Mouse (Mus musculus) embryo, embryonic 11.5 days (tissue): Measurements from ENCODE around the gene Zwilch.
A peak's percentile ranks its signal among the peaks of the same experiment; 100 is the strongest.
"Not testable (repeated sequence)": the region's sequence is repeated elsewhere in the genome, so short reads cannot be mapped to it uniquely, and the experiment has no call there.

Source experiments
- DNase-seq: peaks from one replicate; pipeline ENCODE4 v3.0.0-alpha.2; 2012; ENCODE audit warnings: low read depth, low spot score

The Zwilch gene

GRCm38 (mm10) chr9:64172816-64173665 is at the start of gene Zwilch, which contains the start of gene Rpl4:
Gene Zwilch, minus strand, starts transcription at chr9:64173104.
Gene Rpl4, plus strand, starts transcription at chr9:64173375.
- peak; percentile 78 for DNase-seq

- no peak for DNase-seq
Observed at GRCm38 (mm10) chr9:64222098-64222497, 49.2 kb upstream of the Zwilch start.

- DNase-seq, result no peak
Observed at GRCm38 (mm10) chr9:64221480-64221879, 48.6 kb upstream of the Zwilch start.

- no peak for DNase-seq
Observed at GRCm38 (mm10) chr9:64220603-64221002, 47.7 kb upstream of the Zwilch start.

- DNase-seq, result no peak
Observed at GRCm38 (mm10) chr9:64219772-64220420, 47.0 kb upstream of the Zwilch start.

GRCm38 (mm10) chr9:64219305-64219704 is 46.4 kb upstream of the Zwilch start:
- no peak for DNase-seq

GRCm38 (mm10) chr9:64217887-64218286 is 45.0 kb upstream of the Zwilch start:
- no peak for DNase-seq

- DNase-seq, result no peak
Observed at GRCm38 (mm10) chr9:64216641-64217040, 43.7 kb upstream of the Zwilch start.

- no peak for DNase-seq
Observed at GRCm38 (mm10) chr9:64216090-64216489, 43.2 kb upstream of the Zwilch start.

GRCm38 (mm10) chr9:64214452-64214851 is 41.5 kb upstream of the Zwilch start:
- no peak for DNase-seq

GRCm38 (mm10) chr9:64207509-64208084 is 34.7 kb upstream of the Zwilch start:
- DNase-seq, result no peak

- DNase-seq, result no peak
Observed at GRCm38 (mm10) chr9:64202866-64203265, 30.0 kb upstream of the Zwilch start.

- no peak for DNase-seq
Observed at GRCm38 (mm10) chr9:64202331-64202730, 29.4 kb upstream of the Zwilch start.

GRCm38 (mm10) chr9:64199897-64200296 is 27.0 kb upstream of the Zwilch start:
- DNase-seq, result no peak

GRCm38 (mm10) chr9:64198763-64199418 is 26.0 kb upstream of the Zwilch start:
- DNase-seq, result not testable (repeated sequence)

GRCm38 (mm10) chr9:64198068-64198762 is 25.3 kb upstream of the Zwilch start:
- no peak for DNase-seq

- DNase-seq, result no peak
Observed at GRCm38 (mm10) chr9:64197524-64197923, 24.6 kb upstream of the Zwilch start.

GRCm38 (mm10) chr9:64195554-64195953 is 22.6 kb upstream of the Zwilch start:
- DNase-seq, result no peak

- DNase-seq, result no peak
Observed at GRCm38 (mm10) chr9:64193879-64194278, 21.0 kb upstream of the Zwilch start.

GRCm38 (mm10) chr9:64184166-64184840 is 11.4 kb upstream of the Zwilch start:
- no peak for DNase-seq

- DNase-seq, result not testable (repeated sequence)
Observed at GRCm38 (mm10) chr9:64183295-64183694, 10.4 kb upstream of the Zwilch start.
